Mouse (Mus musculus) heart, adult 9 months (tissue): Measurements from ENCODE around the gene Tmem150c.

Experiments
- DNase-seq, 2 experiments: peaks; one replicate each; pipeline ENCODE4 v3.0.0; 2022; ENCODE audit warnings: low spot score in 2 of 2

Gene Tmem150c

DNA sequence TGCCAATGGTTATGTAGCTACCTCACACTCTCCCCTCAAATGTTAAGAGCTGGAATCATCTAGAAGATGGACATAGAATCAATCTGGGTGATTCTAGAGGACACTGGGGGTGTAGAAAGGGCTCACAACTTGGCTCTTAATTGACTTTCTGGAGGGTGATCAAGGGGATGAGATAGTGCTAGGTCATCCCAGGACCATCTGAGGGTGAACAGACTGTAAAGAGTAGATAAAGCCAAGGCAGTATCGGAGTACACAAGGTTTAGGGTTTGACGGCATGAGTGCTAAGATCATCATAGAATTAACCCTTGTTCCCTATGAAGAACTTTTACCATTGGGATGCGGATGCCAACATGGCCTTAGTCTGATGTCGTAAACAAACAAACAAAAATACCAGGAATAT lies 61.6 kb downstream of the Tmem150c start:
- DNase-seq, result no peak

GRCm38 (mm10) chr5:100096955-100097354 lies 62.7 kb downstream of the Tmem150c start:
- DNase-seq, result no peak

DNA sequence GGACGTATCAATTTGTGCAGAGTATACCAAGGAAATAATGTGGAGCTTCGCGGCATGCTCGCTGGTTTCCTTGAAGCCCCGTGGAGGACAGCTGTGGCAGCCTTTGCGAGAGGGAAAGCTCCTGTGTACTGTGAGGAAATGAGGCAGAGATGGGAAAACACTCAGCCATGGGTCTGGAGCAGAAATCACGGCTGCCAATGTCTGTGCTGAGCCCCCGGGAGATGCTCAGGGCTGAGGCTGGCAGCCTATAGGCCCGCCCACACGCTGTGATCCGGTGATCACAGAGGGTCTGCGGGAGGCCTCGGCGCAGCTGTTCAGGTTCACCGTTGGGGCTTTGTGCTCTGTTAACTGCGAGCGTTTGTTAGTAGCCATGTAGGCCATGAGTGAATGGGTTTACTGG lies 68.0 kb downstream of the Tmem150c start:
- no peak for DNase-seq

- DNase-seq, result no peak
Measured at GRCm38 (mm10) chr5:100091263-100091594, 68.4 kb downstream of the Tmem150c start.

DNA sequence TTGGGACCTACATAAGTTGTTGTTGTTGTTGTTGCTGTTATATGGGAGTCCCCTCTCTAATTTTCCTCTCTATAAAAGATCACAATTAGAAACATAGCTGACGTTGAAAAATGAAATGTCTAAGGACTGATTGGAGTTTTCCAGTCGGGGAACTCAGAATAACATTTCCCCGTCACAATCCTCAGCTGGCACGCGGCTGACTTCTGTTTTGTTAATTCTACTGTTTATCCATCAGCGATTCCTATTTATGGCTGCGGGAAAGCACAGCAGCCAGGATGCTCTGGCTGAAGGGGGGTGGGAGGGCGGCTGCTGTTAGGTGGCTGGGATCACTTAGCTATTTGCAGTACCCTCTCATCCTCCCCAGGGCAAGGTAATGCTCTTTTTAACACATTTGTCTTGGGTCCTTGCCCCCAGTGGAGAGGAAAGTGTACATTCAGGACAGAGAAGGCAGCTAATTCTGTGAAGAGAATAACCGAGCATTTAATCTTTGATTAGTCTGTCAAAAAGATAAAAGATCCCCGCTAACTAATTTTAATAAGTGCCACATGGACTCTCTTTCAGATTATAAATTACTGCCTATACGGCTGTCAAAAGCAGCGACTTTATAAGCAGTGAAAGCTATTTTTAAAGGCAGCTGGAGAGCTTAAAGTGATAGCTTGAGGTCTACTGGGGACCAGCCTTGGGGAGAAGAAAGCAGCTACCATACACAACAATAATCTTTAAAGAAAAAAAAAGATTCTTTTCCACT lies 68.9 kb downstream of the Tmem150c start:
- DNase-seq, result no peak

DNA sequence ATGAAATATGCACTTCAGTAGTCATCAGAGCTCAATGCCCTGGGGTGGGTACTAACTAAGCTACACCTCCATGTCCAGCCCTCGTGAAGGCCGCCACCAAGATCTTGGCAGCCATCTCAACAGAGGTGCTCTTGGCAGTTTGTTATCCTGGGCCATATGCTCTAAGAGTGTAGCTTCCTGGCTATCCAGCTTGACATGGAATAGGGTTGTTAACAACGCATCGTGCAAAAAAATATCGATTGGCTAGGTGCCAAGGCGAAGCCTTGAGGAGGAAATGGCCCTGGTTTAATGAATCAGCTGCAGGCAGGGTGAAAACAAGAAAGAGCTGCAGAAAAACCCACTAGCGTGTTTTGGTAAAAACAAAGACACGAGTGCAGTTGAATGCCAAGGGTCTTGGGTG lies 74.5 kb downstream of the Tmem150c start:
- DNase-seq, result no peak

DNA sequence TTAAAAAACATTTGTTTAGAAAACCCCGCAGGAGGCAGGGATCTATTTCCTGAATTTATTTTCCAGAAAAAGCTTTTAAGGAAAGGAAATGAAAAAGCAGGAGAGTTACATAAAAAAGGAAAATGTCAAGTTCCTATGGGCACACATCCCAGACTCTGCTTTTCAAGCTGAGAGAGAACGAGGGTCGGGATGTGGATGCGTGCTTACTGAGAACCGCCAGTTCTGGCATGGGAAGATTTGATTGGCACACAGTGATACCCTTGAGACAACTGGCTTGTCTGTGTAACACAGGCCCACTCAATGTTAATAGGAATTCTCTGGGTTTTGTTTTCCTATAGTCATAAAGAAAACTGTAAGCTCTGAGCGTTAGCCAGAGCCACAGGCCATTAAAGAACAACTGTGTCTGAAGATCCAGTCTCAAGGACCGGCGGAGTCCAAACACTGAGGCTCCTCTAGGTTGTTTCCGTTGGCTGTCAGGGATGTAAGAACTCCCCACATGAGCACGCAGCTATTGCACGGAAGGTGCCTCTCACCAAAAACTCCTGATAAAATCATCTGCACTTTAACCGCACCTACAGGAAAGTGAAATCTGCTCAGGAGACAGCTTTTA lies 75.5 kb downstream of the Tmem150c start:
- DNase-seq, result no peak

DNA sequence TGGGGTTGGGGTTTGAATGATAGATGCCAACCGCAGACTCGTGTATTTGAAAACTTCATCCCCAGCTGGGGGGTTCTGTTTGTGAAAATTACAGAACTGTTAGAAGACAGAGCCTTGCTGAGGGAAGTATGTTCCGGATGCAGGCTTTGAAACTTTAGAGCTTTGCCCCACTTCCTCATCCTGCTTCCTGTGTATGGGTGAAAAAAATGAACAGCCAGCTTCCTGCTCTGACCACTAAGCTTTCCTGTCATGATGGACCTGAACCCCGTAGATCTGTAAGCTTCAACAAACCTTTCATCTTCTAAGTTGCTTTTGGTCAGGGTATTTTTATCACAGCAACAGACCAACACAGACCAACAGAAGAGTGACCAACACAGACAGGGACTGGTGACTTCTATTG lies 77.6 kb downstream of the Tmem150c start:
- DNase-seq, result no peak

DNA sequence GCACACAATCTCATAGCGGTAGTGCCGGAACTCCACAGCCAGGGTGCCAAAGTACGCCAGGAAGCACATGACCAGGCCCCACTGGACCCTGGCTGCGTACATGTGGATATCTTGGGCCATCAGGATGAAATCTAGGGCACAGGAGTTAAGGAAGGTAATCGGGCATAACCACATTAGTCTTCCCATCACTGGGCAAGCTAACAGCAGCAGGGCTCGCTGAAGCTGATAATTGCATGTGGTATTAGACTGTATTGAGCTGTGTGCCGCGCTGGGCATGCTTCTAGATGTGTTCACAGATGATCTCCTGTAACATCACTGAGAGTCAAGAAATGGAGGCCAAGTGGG lies 79.7 kb downstream of the Tmem150c start:
- DNase-seq, result no peak

DNA sequence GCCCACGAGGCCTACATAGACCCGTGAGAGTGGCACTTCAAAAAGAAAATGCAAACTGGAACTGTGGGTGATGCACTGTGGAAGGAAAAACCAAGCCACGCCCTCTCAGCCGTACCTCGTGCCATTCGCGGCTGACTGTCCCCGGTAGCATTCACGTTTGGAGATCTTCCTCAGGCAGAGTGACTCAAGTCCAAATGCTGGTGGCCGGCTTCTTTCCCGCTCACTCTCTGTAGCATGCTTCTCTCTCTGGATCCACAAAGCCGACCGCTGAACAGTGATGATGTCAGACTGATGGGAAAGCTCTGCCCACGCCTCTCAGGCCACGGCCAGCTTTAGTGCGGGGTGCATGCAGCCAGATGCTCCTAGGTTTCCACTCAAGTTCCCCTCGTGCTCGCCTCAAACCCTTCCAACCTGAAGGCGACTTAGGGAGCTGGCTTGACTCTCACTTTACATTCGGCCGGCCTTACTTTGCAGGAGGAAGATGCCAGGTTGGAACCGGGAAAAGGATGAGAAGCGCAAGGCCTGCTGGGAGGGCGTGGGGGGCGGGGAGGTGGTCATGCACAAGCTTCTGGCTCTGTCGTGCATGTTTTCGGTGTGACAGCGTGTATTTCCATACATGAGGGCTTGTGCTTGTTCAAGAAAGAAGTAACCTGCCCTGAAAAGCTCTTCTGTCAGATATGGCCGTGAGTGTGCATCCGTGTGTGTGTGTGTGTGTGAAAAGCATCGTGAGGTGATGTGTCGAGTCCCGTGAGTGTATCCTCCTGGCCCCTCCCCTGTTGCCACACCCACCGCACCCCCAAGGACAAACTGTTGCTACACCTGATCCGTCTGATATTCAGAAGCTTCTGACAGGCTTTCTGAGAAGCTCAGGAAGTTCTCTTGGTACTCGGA lies 80.3 kb downstream of the Tmem150c start:
- no peak for DNase-seq

GRCm38 (mm10) chr5:100074571-100074970 lies 85.0 kb downstream of the Tmem150c start:
- no peak for DNase-seq

- DNase-seq, result no peak
Measured at GRCm38 (mm10) chr5:100072557-100072956, 87.1 kb downstream of the Tmem150c start.

- no peak for DNase-seq
Measured at GRCm38 (mm10) chr5:100071541-100071940, 88.1 kb downstream of the Tmem150c start.

- DNase-seq, result peak; percentile 65 to 70
Measured at GRCm38 (mm10) chr5:100070255-100070654, 89.4 kb downstream of the Tmem150c start.

GRCm38 (mm10) chr5:100069526-100069925 lies 90.1 kb downstream of the Tmem150c start:
- DNase-seq, result no peak

GRCm38 (mm10) chr5:100067579-100067978 lies 92.0 kb downstream of the Tmem150c start:
- DNase-seq, result no peak

GRCm38 (mm10) chr5:100060876-100061275 lies 98.7 kb downstream of the Tmem150c start:
- no peak for DNase-seq

- no peak for DNase-seq
Measured at GRCm38 (mm10) chr5:100059326-100059725, 100.3 kb downstream of the Tmem150c start.

DNA sequence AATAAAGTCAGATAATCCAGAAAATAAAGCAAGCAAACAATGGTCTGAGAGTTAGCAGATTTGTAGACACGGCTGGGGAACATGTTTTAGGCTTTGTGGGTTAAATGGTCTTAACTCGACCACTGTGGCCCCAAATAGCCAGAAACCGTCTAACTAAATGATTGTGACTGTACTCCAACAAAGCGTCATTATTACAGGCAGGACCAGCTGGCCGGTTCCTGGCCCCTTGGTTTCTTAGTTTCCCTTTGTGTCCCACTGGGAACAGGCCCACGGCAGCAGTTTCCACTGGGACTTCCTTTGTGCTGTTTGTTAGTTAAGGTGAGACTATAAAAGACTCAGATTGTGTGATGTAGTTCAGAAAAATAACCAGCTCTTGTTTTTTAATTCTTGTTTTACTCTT lies 100.9 kb downstream of the Tmem150c start:
- DNase-seq, result no peak

DNA sequence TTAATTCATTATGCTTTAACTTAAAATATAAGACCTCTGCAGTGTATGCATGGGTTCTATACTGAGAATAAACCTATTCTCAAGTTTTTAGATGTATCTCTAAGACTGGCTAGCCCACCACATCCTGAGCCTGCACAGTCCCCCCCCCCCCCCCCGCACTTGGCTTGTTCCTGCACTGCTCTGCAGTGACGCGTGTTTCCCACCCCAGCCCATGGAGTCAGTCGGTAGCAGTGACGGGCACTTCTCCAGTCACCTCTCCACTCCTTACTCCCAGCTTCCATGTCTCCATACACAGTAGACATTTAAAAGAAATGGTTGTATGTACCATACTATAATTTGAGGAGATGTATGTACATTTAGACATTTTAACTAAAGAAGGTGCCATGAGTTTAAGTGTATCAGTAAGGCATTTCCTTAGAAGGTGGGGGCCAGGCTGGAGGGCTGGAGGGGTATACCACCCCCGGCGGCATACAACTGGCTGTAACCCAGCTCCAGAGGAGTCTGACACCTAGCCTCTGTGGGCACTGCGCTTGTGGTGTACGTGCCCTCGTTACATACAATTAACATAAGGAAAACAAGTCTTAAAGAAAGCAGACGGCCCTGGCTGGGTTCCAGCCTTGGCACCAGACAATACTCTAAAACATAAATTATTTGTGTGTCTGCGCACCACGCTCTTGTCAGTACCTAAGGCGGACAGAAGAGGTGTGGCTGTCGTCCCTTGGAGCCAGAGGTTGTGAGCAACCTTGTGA lies 102.0 kb downstream of the Tmem150c start:
- no peak for DNase-seq

GRCm38 (mm10) chr5:100055866-100056369 lies 103.7 kb downstream of the Tmem150c start:
- DNase-seq, result no peak
